Mouse (Mus musculus): Measurements from ENCODE around the gene Il3. TPM values are rescaled to one million over a fixed set of nuclear protein-coding genes. Genes with fewer than 3 reads are reported as not detected.
A peak's percentile ranks its signal among the peaks of the same experiment; 100 is the strongest.

The Il3 gene
- not detected in 2 replicates for polyA plus RNA-seq (2015; fragmentation: Nextera tagmentation; extraction: Ambion mirVana)

DNA sequence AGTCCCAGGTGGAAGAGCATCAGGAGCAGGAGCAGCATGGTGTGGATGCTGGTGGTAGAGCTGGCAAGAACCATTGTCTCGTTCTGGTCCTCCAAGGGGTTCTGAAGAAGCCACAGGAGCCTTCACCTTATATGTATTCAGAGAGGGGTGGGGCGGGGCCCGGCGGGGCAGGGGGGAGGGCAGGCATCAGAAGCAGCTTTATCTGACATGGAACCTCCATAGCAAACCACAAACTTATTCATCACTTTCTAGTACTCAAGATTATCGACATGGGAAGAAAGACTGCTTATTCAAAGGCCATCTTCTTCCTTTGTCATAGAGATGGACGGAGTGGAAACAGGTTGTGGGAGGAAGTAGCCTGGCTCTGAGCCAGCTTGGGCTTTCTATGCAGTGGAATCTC, at the start of gene Il3:
Gene Il3 (minus strand): TSS at position 101 of the 400 bp plus-strand sequence.
- WGBS (ENCODE audit: insufficient replicate concordance) = 52% methylated on average over 6 of the region's 6 CpGs
- Histone ChIP-seq H3K27ac (no peak within 1 kb of the TSS), H3K9ac (no peak within 1 kb of the TSS), H3K4me2 (no peak within 1 kb of the TSS), H3K36me3 (no peaks in the 10 kb centered on the region), H3K9me3 (replicated peaks) (no peaks in the 10 kb centered on the region), H3K4me1 (replicated peaks) (no peaks in the 10 kb centered on the region), H3K27me3 (no peaks in the 10 kb centered on the region; the same call in 1 of the 2 replicates), H3K4me3 (replicated peaks) (no peak within 1 kb of the TSS)
- DNase-seq (no peak), ATAC-seq (ENCODE audit: low read depth) (no peak)

GRCm38 (mm10) chr11:54315336-54315735, 48.3 kb upstream of the Il3 start:
- ATAC-seq (ENCODE audit: low read depth) (no peak), DNase-seq (no peak)
- Histone ChIP-seq H3K9me3 (replicated peaks) (no peaks in the 10 kb centered on the region), H3K4me2 (peak overlapping the region; percentile 4; the same call in 1 of the 2 replicates), H3K27ac (no peak overlapping the region; the same call in 1 of the 2 replicates), H3K36me3 (no peaks in the 10 kb centered on the region), H3K4me3 (replicated peaks) (no peak overlapping the region), H3K27me3 (no peaks in the 10 kb centered on the region), H3K4me1 (replicated peaks) (peaks cover 44% of the 10 kb centered on the region), H3K9ac (no peak overlapping the region)
- 60% methylated on average over 5 of the region's 5 CpGs for WGBS (ENCODE audit: insufficient replicate concordance)

DNA sequence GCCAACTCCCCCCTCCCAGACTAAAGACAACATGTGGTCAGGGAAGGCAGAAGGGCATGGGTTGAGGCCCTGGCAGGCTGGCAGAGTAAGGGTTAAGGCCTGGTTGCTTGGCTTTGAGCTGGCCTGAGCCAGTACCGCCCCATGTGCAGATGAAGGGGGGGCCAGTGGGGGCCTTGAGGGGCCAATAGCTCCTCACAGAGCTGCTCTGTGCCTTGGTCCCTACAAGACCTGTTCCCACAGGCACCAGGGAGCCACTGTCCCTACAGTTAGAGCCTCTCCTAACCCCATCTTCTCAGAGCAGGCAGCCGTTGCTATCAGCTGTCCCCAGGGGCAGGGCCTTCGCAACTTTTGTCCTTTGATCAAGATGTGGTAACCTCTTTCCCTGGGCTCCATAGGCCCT, 47.7 kb upstream of the Il3 start:
- DNase-seq = peak; percentile 46
- Histone ChIP-seq H3K4me1 (replicated peaks) (peaks cover 44% of the 10 kb centered on the region), H3K4me2 (peak overlapping the region; percentile 4; the same call in 1 of the 2 replicates), H3K9me3 (replicated peaks) (no peaks in the 10 kb centered on the region), H3K4me3 (replicated peaks) (no peak overlapping the region), H3K27me3 (no peaks in the 10 kb centered on the region), H3K9ac (no peak overlapping the region), H3K36me3 (no peaks in the 10 kb centered on the region), H3K27ac (peak overlapping the region; percentile 68; the same call in 1 of the 2 replicates)
- 13% methylated on average over 3 of the region's 3 CpGs for WGBS (ENCODE audit: insufficient replicate concordance)
- peak; percentile 83 for ATAC-seq (ENCODE audit: low read depth)

- H3K27ac ChIP-seq = peak overlapping the region; percentile 79
- no peaks in the 10 kb centered on the region for H3K36me3 ChIP-seq
- H3K9ac ChIP-seq = 0 out of 2 replicates have a peak overlapping the region, but pooled peaks have one; percentile 6
- peak; percentile 32 for DNase-seq
- 0 out of 2 replicates have a peak overlapping the region, but pooled peaks have one; percentile 6 for H3K4me2 ChIP-seq
- H3K4me3 ChIP-seq (replicated peaks) = no peak overlapping the region
- no peaks in the 10 kb centered on the region for H3K27me3 ChIP-seq
- 48% methylated on average over 7 of the region's 7 CpGs for WGBS (ENCODE audit: insufficient replicate concordance)
- H3K9me3 ChIP-seq (replicated peaks) = no peaks in the 10 kb centered on the region
- peak; percentile 72 for ATAC-seq (ENCODE audit: low read depth)
- H3K4me1 ChIP-seq (replicated peaks) = peaks cover 44% of the 10 kb centered on the region
Observed at GRCm38 (mm10) chr11:54313391-54314360, 46.6 kb upstream of the Il3 start.

GRCm38 (mm10) chr11:54312603-54313002, 45.5 kb upstream of the Il3 start:
- WGBS (ENCODE audit: insufficient replicate concordance) = 12% methylated on average over 1 of the region's 1 CpGs
- H3K4me3 ChIP-seq (replicated peaks) = no peak overlapping the region
- peaks cover 44% of the 10 kb centered on the region for H3K4me1 ChIP-seq (replicated peaks)
- no peak overlapping the region for H3K9ac ChIP-seq
- H3K36me3 ChIP-seq = no peaks in the 10 kb centered on the region
- no peak overlapping the region for H3K4me2 ChIP-seq
- no peaks in the 10 kb centered on the region for H3K9me3 ChIP-seq (replicated peaks)
- ATAC-seq (ENCODE audit: low read depth) (no peak), DNase-seq (no peak)
- H3K27me3 ChIP-seq = no peaks in the 10 kb centered on the region
- 0 out of 2 replicates have a peak overlapping the region, but pooled peaks have one; percentile 79 for H3K27ac ChIP-seq

GRCm38 (mm10) chr11:54312021-54312420, 44.9 kb upstream of the Il3 start:
- H3K9ac ChIP-seq = no peak overlapping the region
- no peak for DNase-seq
- no peak overlapping the region for H3K4me2 ChIP-seq
- H3K27ac ChIP-seq = no peak overlapping the region
- no peak for ATAC-seq (ENCODE audit: low read depth)
- no peak overlapping the region for H3K4me3 ChIP-seq (replicated peaks)
- 50% methylated on average over 5 of the region's 5 CpGs for WGBS (ENCODE audit: insufficient replicate concordance)
- peaks cover 44% of the 10 kb centered on the region for H3K4me1 ChIP-seq (replicated peaks)
- no peaks in the 10 kb centered on the region for H3K36me3 ChIP-seq
- 0 out of 2 replicates have a peak, but pooled peaks cover 4% of the 10 kb centered on the region for H3K27me3 ChIP-seq
- no peaks in the 10 kb centered on the region for H3K9me3 ChIP-seq (replicated peaks)

DNA sequence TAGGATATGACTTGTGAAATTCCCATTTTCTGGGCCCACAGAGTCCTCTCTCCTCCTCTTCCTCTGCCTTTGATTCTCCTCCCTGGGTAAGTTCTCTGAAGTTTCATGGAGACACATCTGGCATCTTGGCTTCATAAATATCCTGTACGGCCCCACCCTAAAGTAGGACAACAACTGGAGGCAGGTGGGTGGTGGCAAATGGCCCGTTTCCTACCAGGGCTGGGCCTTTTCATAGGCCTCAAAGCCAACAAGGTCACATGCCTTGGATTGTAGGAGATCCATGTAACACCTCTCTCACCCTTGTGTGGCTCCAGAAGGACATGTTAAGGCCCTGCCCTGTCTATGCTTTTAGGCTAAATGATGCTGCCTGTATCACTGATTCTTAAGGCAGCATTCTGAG, 43.5 kb upstream of the Il3 start:
- no peak overlapping the region for H3K27ac ChIP-seq
- 57% methylated on average over 2 of the region's 2 CpGs for WGBS (ENCODE audit: insufficient replicate concordance)

DNA sequence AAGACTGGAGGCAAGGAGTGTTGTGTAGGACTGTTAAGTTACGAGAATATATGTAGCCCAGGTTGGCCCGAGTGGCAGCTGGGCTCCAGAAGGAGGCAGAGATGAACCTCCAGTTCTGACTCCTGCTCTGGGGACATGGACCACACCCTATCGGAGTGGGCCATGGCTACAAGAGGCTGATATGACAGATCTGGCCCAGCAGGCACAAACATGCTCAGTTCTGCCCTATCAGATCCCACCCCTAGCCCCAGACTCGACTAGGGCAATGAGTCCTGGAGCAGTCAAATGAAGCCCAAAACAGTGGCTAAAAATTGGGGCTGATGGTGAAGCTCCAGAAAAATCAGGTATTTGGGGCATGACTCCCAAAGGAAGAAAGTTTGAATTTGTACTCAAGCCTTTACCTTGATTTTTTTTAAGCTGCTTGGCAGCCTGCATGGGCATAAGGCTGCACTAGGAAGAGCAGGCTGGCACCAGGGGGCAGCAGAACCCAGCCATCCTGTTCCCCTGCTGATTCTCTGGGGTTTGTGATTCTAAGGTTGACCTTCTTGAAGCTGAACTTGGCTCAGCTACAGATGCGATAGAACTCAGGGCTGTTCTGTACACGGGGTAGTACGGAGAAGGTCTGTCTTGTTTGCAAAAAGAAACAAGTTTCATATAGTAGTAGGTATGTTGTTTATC, 40.2 kb upstream of the Il3 start:
- 47% methylated on average over 7 of the region's 7 CpGs for WGBS (ENCODE audit: insufficient replicate concordance)
- peaks cover 5% of the 10 kb centered on the region for H3K4me1 ChIP-seq (replicated peaks)
- peaks cover 51% of the 10 kb centered on the region for H3K27me3 ChIP-seq
- ATAC-seq (ENCODE audit: low read depth) = no peak
- no peak overlapping the region for H3K4me2 ChIP-seq
- H3K36me3 ChIP-seq = no peaks in the 10 kb centered on the region
- no peak overlapping the region for H3K9ac ChIP-seq
- H3K9me3 ChIP-seq (replicated peaks) = no peaks in the 10 kb centered on the region
- peak; percentile 14 for DNase-seq
- no peak overlapping the region for H3K4me3 ChIP-seq (replicated peaks)
- H3K27ac ChIP-seq = no peak overlapping the region

More for the DNA sequence above, 43.5 kb upstream of the Il3 start:
- no peak overlapping the region for H3K9ac ChIP-seq
- DNase-seq = no peak
- H3K4me3 ChIP-seq (replicated peaks) = no peak overlapping the region
- H3K9me3 ChIP-seq (replicated peaks) = no peaks in the 10 kb centered on the region
- ATAC-seq (ENCODE audit: low read depth) = no peak
- no peak overlapping the region for H3K4me2 ChIP-seq
- H3K4me1 ChIP-seq (replicated peaks) = peaks cover 38% of the 10 kb centered on the region
- H3K27me3 ChIP-seq = peaks cover 18% of the 10 kb centered on the region
- no peaks in the 10 kb centered on the region for H3K36me3 ChIP-seq

- Histone ChIP-seq H3K36me3 (no peaks in the 10 kb centered on the region), H3K27ac (no peak overlapping the region), H3K27me3 (peaks cover 59% of the 10 kb centered on the region), H3K4me1 (replicated peaks) (no peaks in the 10 kb centered on the region), H3K9me3 (replicated peaks) (no peaks in the 10 kb centered on the region), H3K4me2 (no peak overlapping the region), H3K4me3 (replicated peaks) (no peak overlapping the region), H3K9ac (no peak overlapping the region)
- DNase-seq (no peak), ATAC-seq (ENCODE audit: low read depth) (no peak)
- WGBS (ENCODE audit: insufficient replicate concordance) = 53% methylated on average over 3 of the region's 3 CpGs
Observed at GRCm38 (mm10) chr11:54305331-54305730, 38.3 kb upstream of the Il3 start.

- Histone ChIP-seq H3K27me3 (peaks cover 59% of the 10 kb centered on the region), H3K4me3 (replicated peaks) (peak overlapping the region; percentile 49), H3K27ac (no peak overlapping the region), H3K36me3 (no peaks in the 10 kb centered on the region), H3K9ac (no peak overlapping the region; the same call in 1 of the 2 replicates), H3K9me3 (replicated peaks) (no peaks in the 10 kb centered on the region), H3K4me2 (peak overlapping the region; percentile 65), H3K4me1 (replicated peaks) (no peaks in the 10 kb centered on the region)
- WGBS (ENCODE audit: insufficient replicate concordance) = 6% methylated on average over 7 of the region's 7 CpGs
- no peak for DNase-seq
- ATAC-seq (ENCODE audit: low read depth) = no peak
Observed at GRCm38 (mm10) chr11:54304471-54304873, 37.4 kb upstream of the Il3 start.

Data from liver, embryonic 13.5 days (tissue).